Mouse (Mus musculus): Measurements from ENCODE around the gene Car14.

GRCm38 (mm10) chr3:95879063-95879462 lies 25.4 kb downstream of the Car14 start:
- TF ChIP-seq ZC3H11A (IDR thresholded peaks at IDR 0.05; ENCODE audit: low read depth, low read length) (no peak), TBP (IDR thresholded peaks at IDR 0.05; ENCODE audit: low read depth, low read length) (no peak), POLR2A (IDR thresholded peaks at IDR 0.05; ENCODE audit: control insufficient read depth in 1 of 2, insufficient read depth in 1 of 2, low read depth in 1 of 2, low read length in 2 of 2, poor library complexity in 1 of 2) (no peak), CHD1 (IDR thresholded peaks at IDR 0.05; ENCODE audit: low read depth, low read length) (no peak), CHD2 (IDR thresholded peaks at IDR 0.05; ENCODE audit: low read length) (no peak), ZKSCAN1 (IDR thresholded peaks at IDR 0.05; ENCODE audit: low read depth, low read length) (no peak), MAX (IDR thresholded peaks at IDR 0.05; ENCODE audit: low read length) (no peak), POLR2AphosphoS2 (IDR thresholded peaks at IDR 0.05; ENCODE audit: low read length) (no peak), EP300 (IDR thresholded peaks at IDR 0.05; ENCODE audit: low read depth in 1 of 2, low read length in 2 of 2) (no peak), TCF12 (IDR thresholded peaks at IDR 0.05; ENCODE audit: low read depth, low read length) (no peak)

All from MEL (cell line).